Mouse (Mus musculus) midbrain, embryonic 14.5 days (tissue): ENCODE data around the gene Casc3. TPM values are rescaled to one million over a fixed set of nuclear protein-coding genes. Genes with fewer than 3 reads are reported as not detected.

Experiments used
- ATAC-seq: fragments of 200-750 bp; cut with Nextera tagmentation; 2 replicates; pipeline ENCODE4 v1.8.0; 2017; ENCODE audit warnings: moderate number of reproducible peaks, moderate library complexity; ENCODE audit not compliant: low FRiP score, low TSS enrichment
- DNase-seq: peaks from one replicate; pipeline ENCODE4 v3.0.0-alpha.2; 2015
- H3K27ac ChIP-seq: fragments of 300-500 bp; sonication (generic); replicated peaks from 2 replicates; pipeline ENCODE4 v1.5.1; 2014; ENCODE audit warnings: mild to moderate bottlenecking, low read depth, low read length, moderate library complexity
- H3K27me3 ChIP-seq: fragments of 300-500 bp; sonication (generic); 2 replicates; pipeline ENCODE4 v1.6.1; 2014; ENCODE audit warnings: low read length, control low read depth, mixed read lengths; ENCODE audit not compliant: control insufficient read depth, insufficient read depth
- H3K36me3 ChIP-seq: fragments of 300-500 bp; sonication (generic); 2 replicates; pipeline ENCODE4 v1.6.1; 2014; ENCODE audit warnings: low read length, control low read depth; ENCODE audit not compliant: control insufficient read depth, insufficient read depth
- H3K4me1 ChIP-seq: fragments of 300-500 bp; sonication (generic); 2 replicates; pipeline ENCODE4 v1.6.1; 2014; ENCODE audit warnings: mild to moderate bottlenecking, antibody characterized with exemption, low read length, control low read depth; ENCODE audit not compliant: control insufficient read depth, insufficient read depth
- H3K4me2 ChIP-seq: fragments of 300-500 bp; sonication (generic); 2 replicates; pipeline ENCODE4 v1.6.1; 2014; ENCODE audit warnings: mild to moderate bottlenecking, low read length, moderate library complexity
- H3K4me3 ChIP-seq: fragments of 300-500 bp; sonication (generic); replicated peaks from 2 replicates; pipeline ENCODE4 v1.5.1; 2014; ENCODE audit warnings: low read depth, low read length
- H3K9ac ChIP-seq: fragments of 300-500 bp; sonication (generic); replicated peaks from 2 replicates; pipeline ENCODE4 v1.6.1; 2014; ENCODE audit warnings: mild to moderate bottlenecking, low read length, moderate library complexity
- H3K9me3 ChIP-seq: fragments of 300-500 bp; sonication (generic); 2 replicates; pipeline ENCODE4 v1.6.1; 2016; ENCODE audit warnings: low read length, control low read depth, mixed read lengths; ENCODE audit not compliant: control insufficient read depth
- WGBS: fragments of 180-500 bp; shearing (Covaris S2); extraction: QIAGEN DNeasy Blood & Tissue Kit; methylation state at CpG from one replicate; pipeline ENCODE4 v1.1.7; 2014; 5-methylcytosine and 5-hydroxymethylcytosine counted together
- polyA plus RNA-seq: library from polyadenylated mRNA; unstranded; fragments of >200 nt; fragmentation: Nextera tagmentation; extraction: Ambion mirVana; gene quantifications from 2 replicates; pipeline ENCODE4 v1.2.1, GENCODE M21; 2014

Casc3 gene
- polyA plus RNA-seq, 1 experiment from 2014 or later, result 57.3 TPM

DNA sequence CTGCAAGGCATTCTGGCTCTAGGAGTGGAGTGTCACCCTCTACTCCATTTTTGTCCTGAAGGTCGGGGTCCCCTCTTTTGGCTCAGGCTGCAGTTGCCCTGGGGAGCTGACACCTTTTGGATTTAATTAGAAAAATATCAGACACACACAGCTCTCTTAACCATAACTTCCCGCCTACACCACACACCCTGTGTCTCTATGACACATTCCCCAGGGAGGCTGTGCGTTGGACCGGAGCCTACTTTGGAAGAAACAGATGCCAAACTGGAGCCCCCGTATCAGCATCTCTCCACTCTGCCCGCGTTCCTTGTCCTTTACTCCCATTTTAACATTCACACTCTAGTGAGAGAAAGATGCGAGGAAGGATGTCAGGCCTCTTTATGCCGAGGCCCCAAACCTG lies 33.8 kb downstream of the Casc3 start:
- no peak overlapping the region for H3K4me3 ChIP-seq
- no peak for DNase-seq
- WGBS, result 68% methylated on average over 9 of the region's 9 CpGs
- no peak for ATAC-seq
- no peaks in the 10 kb centered on the region for H3K9me3 ChIP-seq
- peaks cover 20% of the 10 kb centered on the region for H3K4me1 ChIP-seq
- H3K9ac ChIP-seq, result no peak overlapping the region
- no peaks in the 10 kb centered on the region for H3K27me3 ChIP-seq
- peaks cover 12% of the 10 kb centered on the region for H3K36me3 ChIP-seq
- peak overlapping the region; percentile 97 for H3K4me2 ChIP-seq
- no peak overlapping the region for H3K27ac ChIP-seq

DNA sequence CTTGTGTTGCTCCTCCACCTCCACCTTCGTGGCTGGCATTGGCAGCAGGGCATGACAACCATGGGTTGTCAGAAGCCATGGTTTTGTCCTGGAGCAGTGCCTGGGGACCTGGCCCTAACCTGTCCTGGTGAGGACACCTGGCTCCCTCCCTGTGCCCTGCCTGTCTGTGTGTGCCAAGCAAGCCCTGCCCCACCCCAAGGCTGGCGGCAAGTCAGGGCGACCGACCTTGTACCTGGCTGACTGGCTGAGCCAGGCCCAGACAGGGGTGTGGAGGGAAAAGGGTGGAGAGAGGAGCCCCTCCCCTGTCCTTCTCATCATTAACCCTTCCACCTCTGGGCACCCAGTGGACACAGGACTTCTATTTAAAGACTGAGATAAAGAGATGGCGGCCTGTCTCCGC lies 34.7 kb downstream of the Casc3 start:
- Histone ChIP-seq H3K4me1 (peaks cover 19% of the 10 kb centered on the region), H3K9ac (no peak overlapping the region), H3K4me3 (no peak overlapping the region), H3K27ac (no peak overlapping the region), H3K27me3 (no peaks in the 10 kb centered on the region), H3K9me3 (no peaks in the 10 kb centered on the region), H3K4me2 (no peak overlapping the region), H3K36me3 (peaks cover 3% of the 10 kb centered on the region; the same call in 1 of the 2 replicates)
- no peak for DNase-seq
- no peak for ATAC-seq
- WGBS, result 49% methylated on average over 6 of the region's 6 CpGs

DNA sequence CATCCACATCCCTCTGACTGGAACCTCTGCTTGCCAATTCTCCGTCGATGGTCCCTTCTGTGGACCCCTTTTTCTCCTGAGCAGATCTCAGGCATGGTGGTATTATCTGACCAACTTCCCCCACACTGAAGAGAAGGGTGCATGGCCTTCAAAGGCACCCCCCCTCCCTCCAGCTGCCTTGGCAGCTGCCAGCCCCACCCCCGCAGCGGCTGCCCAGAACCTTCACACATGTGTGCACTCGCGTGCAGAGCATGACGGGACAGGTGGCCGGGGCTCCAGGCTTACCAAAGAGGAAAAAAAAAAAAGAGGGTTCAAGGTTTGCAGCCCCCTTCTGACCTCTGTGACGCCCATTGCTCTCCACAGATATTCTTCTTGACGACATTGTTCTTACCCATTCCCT lies 35.2 kb downstream of the Casc3 start:
- ATAC-seq, result no peak
- Histone ChIP-seq H3K9ac (no peak overlapping the region), H3K4me3 (no peak overlapping the region), H3K4me2 (no peak overlapping the region), H3K36me3 (no peaks in the 10 kb centered on the region), H3K27ac (no peak overlapping the region), H3K9me3 (no peaks in the 10 kb centered on the region), H3K27me3 (no peaks in the 10 kb centered on the region), H3K4me1 (peaks cover 15% of the 10 kb centered on the region)
- WGBS, result 65% methylated on average over 10 of the region's 10 CpGs
- DNase-seq, result no peak

DNA sequence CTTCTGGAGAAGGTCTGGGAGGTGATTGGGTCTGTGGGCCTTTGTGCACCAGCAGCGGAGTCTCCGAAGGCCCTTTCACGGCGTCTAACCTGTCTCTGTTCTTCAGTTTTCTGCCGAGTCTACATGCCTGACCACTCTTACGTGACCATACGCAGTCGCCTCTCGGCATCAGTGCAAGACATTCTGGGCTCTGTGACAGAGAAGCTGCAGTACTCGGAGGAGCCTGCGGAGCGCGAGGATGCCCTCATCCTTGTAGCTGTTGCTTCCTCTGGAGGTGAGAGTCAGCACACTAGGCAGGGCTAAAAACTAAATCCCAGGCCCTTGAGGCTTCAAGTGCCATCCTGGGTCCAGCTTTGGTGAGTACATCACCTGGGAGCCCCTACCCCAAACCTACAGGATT lies 41.3 kb downstream of the Casc3 start:
- Histone ChIP-seq H3K4me2 (no peak overlapping the region), H3K27me3 (0 out of 2 replicates have a peak, but pooled peaks cover 3% of the 10 kb centered on the region), H3K9ac (no peak overlapping the region), H3K27ac (no peak overlapping the region), H3K36me3 (no peaks in the 10 kb centered on the region), H3K9me3 (no peaks in the 10 kb centered on the region), H3K4me3 (no peak overlapping the region), H3K4me1 (peaks cover 4% of the 10 kb centered on the region; the same call in 1 of the 2 replicates)
- 50% methylated on average over 13 of the region's 13 CpGs for WGBS
- ATAC-seq (no peak), DNase-seq (no peak)

GRCm38 (mm10) chr11:98846865-98847604 lies 42.3 kb downstream of the Casc3 start:
- H3K4me3 ChIP-seq, result no peak overlapping the region
- no peaks in the 10 kb centered on the region for H3K9me3 ChIP-seq
- H3K9ac ChIP-seq, result no peak overlapping the region
- 0 out of 2 replicates have a peak, but pooled peaks cover 3% of the 10 kb centered on the region for H3K27me3 ChIP-seq
- DNase-seq (no peak), ATAC-seq (no peak)
- peaks cover 4% of the 10 kb centered on the region; the same call in 1 of the 2 replicates for H3K4me1 ChIP-seq
- H3K36me3 ChIP-seq, result no peaks in the 10 kb centered on the region
- no peak overlapping the region for H3K27ac ChIP-seq
- no peak overlapping the region for H3K4me2 ChIP-seq
- WGBS, result 71% methylated on average over 19 of the region's 19 CpGs

- Histone ChIP-seq H3K4me3 (no peak overlapping the region), H3K9me3 (no peaks in the 10 kb centered on the region), H3K4me2 (0 out of 2 replicates have a peak overlapping the region, but pooled peaks have one; percentile 12), H3K4me1 (peaks cover 4% of the 10 kb centered on the region; the same call in 1 of the 2 replicates), H3K27me3 (0 out of 2 replicates have a peak, but pooled peaks cover 3% of the 10 kb centered on the region), H3K36me3 (no peaks in the 10 kb centered on the region), H3K9ac (no peak overlapping the region), H3K27ac (no peak overlapping the region)
- DNase-seq (peak; percentile 36), ATAC-seq (no peak)
- WGBS, result 10% methylated on average over 19 of the region's 19 CpGs
Observed at GRCm38 (mm10) chr11:98849196-98849894, 44.6 kb downstream of the Casc3 start.

DNA sequence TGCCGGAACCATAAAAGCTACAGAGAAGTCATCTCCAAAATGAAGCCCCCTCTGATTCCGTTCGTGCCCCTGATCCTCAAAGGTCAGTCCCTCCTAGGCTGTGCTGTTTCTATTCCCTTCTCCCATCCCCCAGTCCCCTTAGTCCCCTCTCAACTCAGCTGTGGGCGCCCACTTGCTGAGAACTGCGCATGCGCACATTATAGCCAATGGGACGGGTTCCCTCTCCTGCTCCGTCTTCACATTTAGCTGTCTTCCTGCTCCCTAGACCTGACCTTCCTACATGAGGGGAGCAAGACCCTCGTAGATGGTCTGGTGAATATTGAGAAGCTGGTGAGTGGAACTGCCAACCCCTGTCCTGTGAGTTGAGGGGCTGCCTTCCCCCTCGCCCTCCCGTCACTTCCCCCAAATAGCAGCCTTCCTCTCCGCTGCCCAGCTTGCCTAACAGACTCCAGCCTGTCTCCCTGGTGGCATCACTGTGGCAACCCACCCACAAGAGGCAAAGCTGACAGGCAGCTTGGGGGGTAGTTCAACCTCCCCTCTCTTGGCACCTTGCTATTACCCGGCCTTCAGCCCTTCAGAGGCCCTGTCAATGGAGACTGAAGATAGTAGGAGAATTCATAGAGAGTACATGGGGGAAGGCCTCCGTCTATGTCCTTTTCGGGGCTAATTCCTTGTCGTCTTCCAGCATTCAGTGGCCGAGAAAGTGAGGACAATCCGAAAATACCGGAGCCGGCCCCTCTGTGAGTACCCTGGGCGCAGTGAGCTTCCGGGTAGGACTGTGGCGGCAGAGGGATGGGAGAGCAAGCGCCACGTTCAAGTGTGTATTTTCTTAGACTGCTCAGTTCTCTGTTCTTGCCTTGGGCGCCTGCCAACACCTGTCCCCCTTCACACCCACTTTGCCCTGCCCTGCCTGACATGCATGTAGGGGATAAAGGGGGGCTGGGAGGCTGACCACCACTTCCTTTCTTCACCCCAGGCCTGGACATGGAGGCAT lies 45.7 kb downstream of the Casc3 start:
- no peak overlapping the region; the same call in 1 of the 2 replicates for H3K9ac ChIP-seq
- DNase-seq (peak; percentile 82), ATAC-seq (no peak)
- H3K4me3 ChIP-seq, result no peak overlapping the region
- H3K4me2 ChIP-seq, result peak overlapping the region; percentile 27
- H3K4me1 ChIP-seq, result peaks cover 4% of the 10 kb centered on the region; the same call in 1 of the 2 replicates
- H3K27me3 ChIP-seq, result 0 out of 2 replicates have a peak, but pooled peaks cover 3% of the 10 kb centered on the region
- H3K27ac ChIP-seq, result no peak overlapping the region
- H3K36me3 ChIP-seq, result no peaks in the 10 kb centered on the region
- no peaks in the 10 kb centered on the region for H3K9me3 ChIP-seq
- WGBS, result 59% methylated on average over 26 of the region's 26 CpGs

DNA sequence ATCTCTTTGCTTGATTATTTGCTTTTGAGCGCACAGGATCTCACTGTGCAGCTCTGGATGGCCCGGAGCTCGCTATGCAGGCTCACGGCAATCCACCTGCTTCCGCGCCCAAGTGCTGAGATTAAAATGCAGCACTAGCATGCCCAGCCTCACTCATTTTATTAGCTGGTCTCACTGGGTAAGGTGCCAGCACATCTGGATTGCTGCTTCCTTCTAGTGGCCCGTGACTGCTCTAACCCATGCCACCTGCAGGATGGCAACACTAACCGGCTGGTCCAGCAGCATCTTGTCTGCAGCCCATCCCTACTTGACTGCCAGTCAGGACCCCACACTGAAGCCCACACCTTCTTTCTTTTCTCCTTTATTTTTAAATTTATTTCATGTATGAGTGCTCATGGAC lies 49.4 kb downstream of the Casc3 start:
- DNase-seq (no peak), ATAC-seq (no peak)
- Histone ChIP-seq H3K27ac (no peak overlapping the region), H3K9ac (0 out of 2 replicates have a peak overlapping the region, but pooled peaks have one; percentile 6), H3K4me1 (peaks cover 4% of the 10 kb centered on the region; the same call in 1 of the 2 replicates), H3K36me3 (no peaks in the 10 kb centered on the region), H3K4me2 (no peak overlapping the region), H3K4me3 (no peak overlapping the region), H3K27me3 (0 out of 2 replicates have a peak, but pooled peaks cover 2% of the 10 kb centered on the region), H3K9me3 (no peaks in the 10 kb centered on the region)
- WGBS, result 90% methylated on average over 8 of the region's 8 CpGs
